Mouse (Mus musculus) cerebellum, postnatal 10 days (tissue): ENCODE results near the gene Cul9.
"Not testable (repeated sequence)": the region's sequence is repeated elsewhere in the genome, so short reads cannot be mapped to it uniquely, and the experiment has no call there.

ENCODE experiments used
- DNase-seq, 2 experiments: peaks; one replicate each; pipeline ENCODE4 v3.0.0; 2021; ENCODE audit warnings: mixed read lengths in 2 of 2

Cul9 gene

DNA sequence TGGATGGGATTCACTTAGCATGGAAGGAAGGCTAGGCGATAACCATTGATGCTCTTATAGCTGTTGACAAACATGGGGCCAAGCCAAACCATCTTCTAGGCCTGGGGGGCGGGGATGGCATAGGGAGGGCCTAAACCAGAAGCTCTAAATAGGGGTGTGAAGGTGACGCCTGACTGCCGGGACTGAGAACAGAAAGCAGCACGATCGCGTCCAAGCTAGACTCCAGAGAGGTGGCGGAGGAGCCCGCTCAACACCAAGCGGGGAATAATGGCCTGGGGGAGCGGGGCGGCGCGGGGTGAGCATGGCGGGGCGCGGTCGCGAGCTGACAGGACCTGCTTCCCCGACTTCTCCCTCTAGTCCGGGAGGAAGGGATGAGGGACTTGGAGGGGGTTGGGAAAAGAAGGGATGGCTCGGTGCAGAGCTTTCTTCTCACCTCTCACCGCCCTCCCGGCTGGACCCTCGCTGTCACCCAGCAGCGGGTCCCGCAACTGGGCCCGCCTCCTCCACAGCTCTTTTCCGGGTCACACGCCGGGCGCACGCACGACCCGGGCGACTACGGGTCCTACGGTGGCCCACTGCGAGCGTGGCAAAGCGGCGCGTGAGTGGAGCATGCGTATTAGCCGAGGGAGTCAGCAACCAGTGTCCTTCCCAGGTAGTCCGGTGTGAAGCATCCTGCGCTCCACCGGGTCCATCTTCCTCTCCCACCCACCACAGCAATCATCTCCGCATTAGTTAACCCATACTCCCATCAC is at the start of gene Cul9:
TSS of gene Cul9 (minus strand) at position 576 of the 752 bp plus-strand sequence.
- peak; percentile 88 to 91 for DNase-seq

DNA sequence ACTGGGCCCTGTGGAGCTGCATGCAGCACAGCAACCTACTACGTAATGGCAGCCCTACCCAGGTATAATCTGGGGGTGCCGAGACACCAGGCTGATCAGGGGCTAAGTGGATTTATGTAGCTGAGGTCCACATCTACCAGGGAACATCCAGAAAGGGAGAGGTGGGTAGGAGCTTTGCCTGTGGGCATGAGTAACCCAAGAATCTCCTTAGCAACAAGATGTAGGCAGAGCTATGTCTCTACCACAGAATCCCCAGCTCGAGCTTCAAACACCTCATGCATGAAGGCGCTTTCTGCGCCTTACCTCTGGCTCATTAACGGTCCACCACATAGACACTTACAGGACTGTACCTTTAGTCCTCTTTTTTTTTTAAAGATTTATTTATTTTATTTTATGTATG is 49.1 kb upstream of the Cul9 start:
- no peak for DNase-seq

DNA sequence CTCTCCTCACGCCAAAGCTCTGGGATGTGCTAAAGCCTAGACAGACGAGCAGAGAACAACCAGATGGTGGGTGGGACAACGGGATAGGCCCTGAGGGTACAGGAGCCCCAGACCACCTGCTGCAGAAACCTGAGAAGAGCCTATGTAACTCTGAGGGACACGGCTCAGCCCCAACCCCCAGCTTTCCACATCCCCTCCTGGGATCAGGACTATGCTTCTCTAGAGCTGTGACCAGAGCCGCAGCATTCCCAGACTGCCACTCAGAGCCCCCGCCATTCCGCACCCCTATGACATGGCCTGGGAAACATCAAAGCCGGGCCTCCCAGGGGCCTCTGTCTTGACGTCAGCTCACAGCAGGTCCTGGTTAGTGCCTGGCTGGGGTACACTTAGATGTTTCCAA is 48.4 kb upstream of the Cul9 start:
- DNase-seq: peak in 1 of 2 experiments; percentile 28

DNA sequence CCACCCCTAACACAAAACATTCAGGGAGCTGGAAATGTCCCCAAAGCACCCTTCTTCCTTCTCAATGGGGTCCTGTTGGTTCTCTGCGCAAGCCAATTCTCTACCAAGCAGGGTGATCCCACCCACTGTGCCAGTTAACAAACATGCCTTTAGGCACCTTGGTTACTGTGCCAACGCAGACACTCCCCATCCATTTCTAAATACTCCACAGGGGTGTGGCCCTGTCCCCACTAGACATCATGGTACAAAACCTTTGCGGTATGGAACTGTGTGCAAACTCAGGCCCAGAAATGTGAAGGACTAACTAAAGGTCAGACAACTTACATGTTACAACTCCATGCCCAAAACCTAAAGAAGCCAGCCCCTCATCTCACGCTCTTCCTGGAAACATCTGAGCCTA is 46.9 kb upstream of the Cul9 start:
- DNase-seq: no peak

DNA sequence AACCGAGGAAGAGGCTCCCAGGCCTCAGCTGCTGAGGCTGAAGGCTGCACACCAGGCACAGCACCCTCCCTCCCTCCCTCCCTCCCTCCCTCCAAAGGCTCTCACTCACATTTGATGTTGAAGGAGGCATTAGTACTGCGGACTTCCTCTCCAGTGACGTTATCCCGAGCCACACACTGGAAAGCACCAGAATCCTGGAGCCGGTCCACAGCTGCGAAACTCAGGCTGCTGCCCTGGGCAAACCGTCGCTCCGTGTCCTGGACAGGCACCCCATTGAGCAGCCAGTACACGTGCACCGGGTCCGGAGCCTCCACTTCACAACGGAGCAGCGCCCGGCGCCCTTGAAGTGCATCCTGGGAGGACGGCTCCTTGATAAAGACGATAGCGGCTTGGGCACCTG is 45.2 kb upstream of the Cul9 start:
- peak in 1 of 2 experiments; percentile 38 for DNase-seq

DNA sequence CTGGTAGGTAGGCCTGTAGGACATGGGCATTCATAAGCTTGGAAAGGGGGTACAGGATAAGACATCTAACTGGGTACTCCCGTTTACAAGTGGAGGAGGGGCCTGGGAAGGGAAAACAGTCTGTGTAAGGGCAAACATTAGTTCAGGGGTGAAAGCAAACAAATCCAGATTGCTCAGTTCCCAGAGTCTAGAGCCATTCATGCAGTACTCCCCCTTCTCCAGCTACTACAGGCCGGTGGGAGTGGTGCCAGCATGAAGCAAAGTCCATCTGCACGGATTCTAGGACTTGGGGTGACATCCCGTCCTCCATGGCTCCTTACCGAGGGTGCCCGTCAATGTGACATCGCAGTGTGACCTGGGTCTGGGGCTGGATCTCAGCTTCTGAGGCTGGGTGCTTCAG is 44.3 kb upstream of the Cul9 start:
- peak; percentile 33 to 37 for DNase-seq

DNA sequence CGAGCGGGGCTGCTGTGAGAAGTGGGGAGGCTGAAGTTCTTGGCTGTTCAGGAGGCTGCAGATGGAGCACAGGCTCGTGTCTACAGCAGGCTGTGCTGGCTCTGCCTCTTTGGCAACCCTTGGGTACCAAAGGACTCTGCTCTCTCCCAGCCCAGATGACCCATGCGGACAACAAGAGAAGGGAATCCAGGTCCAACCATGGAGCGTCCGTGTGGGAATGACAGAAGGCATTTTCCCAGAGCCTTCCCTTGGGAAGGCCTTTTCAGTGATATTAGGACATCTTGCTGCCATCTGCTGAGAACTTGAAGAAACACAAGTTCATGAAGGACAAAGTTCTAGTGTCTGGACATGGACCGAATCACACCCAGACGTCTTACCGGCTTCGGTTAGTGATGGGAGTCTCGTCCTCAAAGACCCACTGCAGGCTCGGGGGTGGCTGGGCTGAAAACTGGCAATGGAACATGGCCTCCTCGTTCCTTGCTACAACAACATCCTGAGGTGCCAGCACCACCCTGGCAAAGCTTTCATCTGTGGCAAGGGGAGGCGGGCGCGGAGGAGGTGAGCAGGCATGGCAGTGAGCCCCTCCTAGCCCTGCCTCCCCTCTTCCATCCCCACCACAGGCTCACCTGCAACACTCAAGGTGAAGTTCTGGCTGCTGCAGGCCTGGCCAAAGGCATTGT is 43.6 kb upstream of the Cul9 start:
- DNase-seq: peak; percentile 79 to 82

- no peak for DNase-seq
These were observed 42.7 kb upstream of the Cul9 start for GRCm38 (mm10) chr17:46588913-46589312.

- no peak for DNase-seq
These were observed 42.0 kb upstream of the Cul9 start for GRCm38 (mm10) chr17:46588173-46588572.

- no peak for DNase-seq
These were observed 40.1 kb upstream of the Cul9 start for GRCm38 (mm10) chr17:46586327-46586726.

DNA sequence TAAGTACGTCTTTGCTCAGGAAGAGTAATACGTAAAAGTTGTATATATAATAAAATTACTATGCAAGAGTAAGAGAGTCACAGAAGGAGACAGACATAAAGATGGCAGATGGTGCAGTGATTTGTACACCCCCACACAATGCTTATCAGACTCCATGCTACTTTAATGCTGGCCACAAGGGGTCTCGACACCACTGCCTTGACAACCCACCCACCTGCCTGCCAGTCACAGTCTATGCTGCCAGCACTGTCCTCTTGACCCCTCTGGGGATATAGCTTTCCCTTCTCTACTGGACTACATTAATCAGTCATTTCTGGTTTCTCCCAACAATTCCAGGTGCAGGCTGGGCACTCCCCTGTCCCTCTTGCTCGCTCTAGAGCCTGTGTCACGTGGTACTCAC is 32.5 kb upstream of the Cul9 start:
- DNase-seq: peak in 1 of 2 experiments; percentile 31

DNA sequence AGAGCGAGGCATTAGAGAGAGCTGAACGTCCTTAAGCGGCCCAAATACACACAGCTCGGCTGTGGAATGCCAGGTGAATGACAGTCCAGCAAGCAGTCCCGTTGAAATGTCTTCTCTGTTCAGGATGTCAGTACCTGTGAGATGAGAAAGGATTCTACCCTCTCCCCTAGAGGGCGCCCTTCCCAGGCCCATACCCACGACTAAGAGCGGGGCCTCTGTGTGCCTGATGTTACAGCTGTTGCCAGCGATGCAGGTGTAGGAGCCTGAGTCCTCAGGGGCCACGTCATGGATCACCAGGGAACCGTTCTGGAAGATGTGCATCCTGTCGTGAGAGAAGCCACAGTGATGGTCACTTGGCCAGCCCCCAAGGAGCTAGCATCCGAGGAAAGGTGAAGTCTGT is 29.9 kb upstream of the Cul9 start:
- peak in 1 of 2 experiments; percentile 40 for DNase-seq

DNA sequence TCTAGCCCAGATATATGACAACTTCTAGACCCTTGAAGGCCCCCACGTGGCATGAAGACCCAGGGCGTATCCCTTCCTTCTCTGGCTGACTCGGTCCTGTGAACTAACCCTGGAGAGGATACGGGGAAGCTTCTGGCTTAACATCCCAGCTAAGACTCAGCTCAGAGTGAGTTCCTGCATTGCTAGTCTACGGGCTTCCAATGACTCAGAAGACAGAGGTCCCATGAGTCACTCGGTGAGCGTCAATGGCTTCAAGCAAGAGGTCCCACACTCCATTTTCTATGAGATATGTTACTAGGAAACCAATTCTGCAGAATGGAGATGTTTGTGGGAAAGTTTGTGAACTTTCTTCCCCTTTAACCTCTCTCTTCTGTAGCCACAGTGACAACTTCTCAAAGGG is 28.3 kb upstream of the Cul9 start:
- DNase-seq: no peak

DNA sequence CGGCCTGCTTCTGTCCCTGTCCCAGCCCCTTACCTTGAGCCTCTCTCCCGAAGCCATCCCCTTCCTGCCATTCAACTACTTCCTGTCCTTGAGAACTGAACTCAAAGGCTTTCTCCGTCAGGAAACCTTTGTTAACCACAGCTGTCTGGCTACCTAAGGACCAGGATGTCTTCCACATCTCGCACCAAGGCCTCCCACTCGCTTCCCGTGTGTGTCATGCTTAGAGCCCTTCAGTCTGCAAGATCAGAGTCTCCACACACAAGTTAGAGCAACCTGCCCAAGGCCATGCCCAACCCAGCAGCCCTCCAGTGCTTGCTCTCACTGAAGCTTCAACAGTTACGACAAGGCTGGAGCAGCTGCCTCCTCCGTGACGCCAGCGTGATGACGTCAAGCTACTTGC is 24.8 kb upstream of the Cul9 start:
- no peak for DNase-seq

DNA sequence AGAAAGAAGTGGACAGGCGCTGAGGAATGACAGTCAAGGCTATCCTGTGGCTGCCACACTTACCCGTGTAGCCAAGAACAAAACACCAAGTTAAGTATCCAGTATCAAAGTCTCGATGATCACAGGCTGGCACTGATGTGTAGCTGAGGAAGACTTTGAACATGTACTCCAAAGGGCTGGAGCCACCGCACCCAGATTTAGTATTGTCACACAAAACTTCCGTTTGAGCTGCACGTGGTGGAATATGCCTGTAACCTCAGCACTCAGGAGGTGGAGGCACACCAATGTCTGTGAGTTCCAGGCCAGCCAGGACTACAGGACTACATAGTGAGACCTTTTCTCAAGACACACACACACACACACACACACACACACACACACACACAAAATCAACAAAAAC is 13.0 kb upstream of the Cul9 start:
- DNase-seq: no peak

- DNase-seq: no peak
These were observed 12.0 kb upstream of the Cul9 start for GRCm38 (mm10) chr17:46558151-46558550.

GRCm38 (mm10) chr17:46557321-46557720 is 11.1 kb upstream of the Cul9 start:
- DNase-seq: not testable (repeated sequence)

GRCm38 (mm10) chr17:46556584-46556945 is 10.4 kb upstream of the Cul9 start:
- peak; percentile 56 to 64 for DNase-seq

- peak; percentile 96 to 98 for DNase-seq
These were observed 9.7 kb upstream of the Cul9 start, which contains the start of gene Srf for GRCm38 (mm10) chr17:46555673-46556583. TSS of gene Srf (minus strand) at chr17:46556175.

- DNase-seq: peak; percentile 68 to 75
These were observed 8.9 kb upstream of the Cul9 start for GRCm38 (mm10) chr17:46554977-46555672.

- DNase-seq: no peak
These were observed 8.4 kb upstream of the Cul9 start for GRCm38 (mm10) chr17:46554646-46554976.

DNA sequence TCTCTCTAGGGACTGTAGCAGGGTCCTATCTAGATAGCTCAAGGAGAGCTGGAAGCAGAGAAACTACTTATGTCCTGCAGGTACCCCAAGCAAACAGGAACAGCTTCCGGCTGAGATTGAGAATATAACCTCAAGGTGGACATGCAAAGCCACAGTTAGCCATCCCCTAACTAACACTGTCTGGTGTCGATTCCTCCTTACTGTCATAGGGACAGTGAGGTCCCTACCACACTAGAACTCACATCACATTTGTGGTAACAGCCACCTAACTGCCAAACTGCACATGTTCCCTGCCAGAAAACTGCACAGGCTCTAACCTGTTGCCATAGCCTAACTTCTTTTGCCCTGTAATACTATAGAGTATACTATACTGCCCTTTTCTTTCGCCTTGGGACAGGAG is 7.7 kb upstream of the Cul9 start:
- no peak for DNase-seq

DNA sequence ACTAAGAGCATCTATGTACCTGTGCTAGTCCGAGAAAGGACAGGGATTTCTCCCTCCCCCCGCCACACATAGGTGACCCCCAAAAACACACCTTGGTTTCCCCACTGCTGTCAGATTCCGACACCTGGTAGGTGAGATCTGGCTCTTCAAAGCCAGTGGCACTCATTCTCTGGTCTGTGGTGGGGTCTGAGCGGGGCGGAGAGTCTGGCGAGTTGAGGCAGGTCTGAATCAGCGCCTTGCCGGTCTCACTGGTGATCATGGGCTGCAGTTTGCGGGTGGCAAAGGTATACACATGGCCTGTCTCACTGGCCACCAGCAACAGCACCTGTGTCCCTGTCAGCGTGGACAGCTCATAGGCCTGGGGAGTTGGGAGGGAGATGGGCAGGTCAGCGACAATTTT is 7.3 kb upstream of the Cul9 start:
- no peak for DNase-seq
